In the genomic region with DNA sequence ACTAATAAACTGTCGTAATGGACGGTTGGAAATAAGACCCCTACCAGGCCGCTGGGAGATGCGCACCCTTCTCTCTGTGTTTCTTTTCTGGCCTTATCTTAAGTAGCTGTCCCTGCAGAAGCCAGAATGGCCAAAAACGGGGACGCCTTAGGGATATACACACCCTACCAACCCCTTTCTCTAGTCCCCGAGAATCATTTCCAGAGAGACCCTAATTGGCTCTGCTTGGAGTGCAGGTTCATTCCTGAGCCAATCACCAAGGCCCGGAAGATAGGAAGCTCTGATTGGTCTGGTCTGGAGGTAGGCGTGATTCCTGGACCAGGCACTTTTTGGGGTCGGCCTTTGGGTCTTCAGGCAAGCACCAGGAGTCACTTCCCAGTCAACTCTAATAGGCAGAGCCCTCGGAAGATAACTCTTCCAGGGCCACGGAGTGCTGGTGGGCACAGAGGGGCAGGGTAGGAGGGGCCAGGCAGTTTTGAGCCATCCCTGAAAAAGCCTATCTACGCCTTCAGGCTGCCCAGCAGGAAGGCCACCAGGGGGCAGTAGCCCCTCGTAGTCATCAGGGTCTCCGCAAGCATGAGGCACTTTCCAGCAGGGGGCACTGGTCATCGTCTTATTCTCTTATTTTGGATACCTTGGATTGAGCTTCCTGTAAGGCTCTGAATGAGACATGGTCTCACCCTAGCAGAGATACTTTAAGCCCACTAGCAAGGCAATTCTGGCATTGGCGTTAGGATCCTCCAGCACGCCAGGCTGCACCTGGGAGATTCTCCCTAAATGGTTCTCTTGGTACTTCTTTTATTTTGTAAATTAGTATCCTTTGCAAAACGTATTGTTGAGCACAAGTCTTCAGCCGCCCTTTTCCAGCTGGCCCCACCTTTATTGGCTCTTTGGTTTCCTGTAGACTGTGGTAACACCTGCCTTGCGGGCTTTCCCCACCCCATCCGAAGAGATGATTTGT, we compare ENCODE assay signal across 8 mouse cellular contexts. TPM values are rescaled to one million over a fixed set of nuclear protein-coding genes. Genes with fewer than 3 reads are reported as not detected.
DNase-seq lines count a peak whose midpoint lies in the region; ATAC-seq and TF ChIP-seq lines count a peak whose summit lies in the region.

No protein-coding gene starts in this region.

- 8% methylated on average over 22 of the region's 22 CpGs for WGBS in heart, embryonic 10.5 days
- 8% methylated on average over 22 of the region's 22 CpGs for WGBS in kidney, embryonic 14.5 days
- 6% methylated on average over 22 of the region's 22 CpGs for WGBS in limb, embryonic 14.5 days
- 7% methylated on average over 22 of the region's 22 CpGs for WGBS in midbrain, embryonic 16.5 days
- 7% methylated on average over 22 of the region's 22 CpGs for WGBS in spleen, adult 2 months

- no peaks in the 10 kb centered on the region for H3K9me3 ChIP-seq in heart, embryonic 10.5 days
- H3K9me3 ChIP-seq in kidney, embryonic 14.5 days (ENCODE audit: control insufficient read depth, low read length), result no peaks in the 10 kb centered on the region
- H3K9me3 ChIP-seq in limb, embryonic 14.5 days (ENCODE audit: control insufficient read depth, low read length), result no peaks in the 10 kb centered on the region
- no peaks in the 10 kb centered on the region for H3K9me3 ChIP-seq in midbrain, embryonic 16.5 days (replicated peaks; ENCODE audit: control insufficient read depth, low read length, poor library complexity, severe bottlenecking)

- peak; percentile 99 for TF ChIP-seq CTCF in embryonic fibroblast, embryonic 13.5 days (IDR thresholded peaks at IDR 0.05; ENCODE audit: borderline replicate concordance, insufficient read depth, low read length)
- peak; percentile 100 for TF ChIP-seq CTCF in spleen, adult 2 months (IDR thresholded peaks at IDR 0.05; ENCODE audit: extremely low read depth, insufficient read depth, insufficient read length, insufficient replicate concordance)

- peak; percentile 73 for TF ChIP-seq POLR2A in embryonic fibroblast, embryonic 13.5 days (IDR thresholded peaks at IDR 0.05; ENCODE audit: low read depth, low read length)
- TF ChIP-seq POLR2A in limb, embryonic 14.5 days (IDR thresholded peaks at IDR 0.05; ENCODE audit: borderline replicate concordance, extremely low read depth, insufficient read depth, insufficient read length), result peak; percentile 31; the same call in 1 of the 2 replicates
- TF ChIP-seq POLR2A in spleen, adult 2 months (IDR thresholded peaks at IDR 0.05; ENCODE audit: low read depth, low read length), result no peak

- H3K4me1 ChIP-seq in embryonic fibroblast, embryonic 13.5 days (ENCODE audit: control insufficient read depth, insufficient read depth, low read length), result no peaks in the 10 kb centered on the region
- H3K4me1 ChIP-seq in heart, embryonic 10.5 days, result peaks cover 5% of the 10 kb centered on the region; the same call in 1 of the 2 replicates
- 0 out of 2 replicates have a peak, but pooled peaks cover 3% of the 10 kb centered on the region for H3K4me1 ChIP-seq in kidney, embryonic 14.5 days (ENCODE audit: control insufficient read depth, insufficient read depth, low read length)
- 0 out of 2 replicates have a peak, but pooled peaks cover 2% of the 10 kb centered on the region for H3K4me1 ChIP-seq in limb, embryonic 14.5 days (ENCODE audit: control insufficient read depth, insufficient read depth, low read length)
- H3K4me1 ChIP-seq in midbrain, embryonic 16.5 days (ENCODE audit: control insufficient read depth, insufficient read depth, low read length), result peaks cover 3% of the 10 kb centered on the region; the same call in 1 of the 2 replicates
- peaks cover 8% of the 10 kb centered on the region; the same call in 1 of the 2 replicates for H3K4me1 ChIP-seq in spleen, adult 2 months (ENCODE audit: control insufficient read depth, insufficient read depth, insufficient read length)

- H3K27ac ChIP-seq in embryonic fibroblast, embryonic 13.5 days (ENCODE audit: insufficient read depth, low read length), result no peak overlapping the region
- H3K27ac ChIP-seq in heart, embryonic 10.5 days, result peak overlapping the region; percentile 85
- no peak overlapping the region for H3K27ac ChIP-seq in kidney, embryonic 14.5 days (ENCODE audit: low read depth, low read length)
- no peak overlapping the region; the same call in 1 of the 2 replicates for H3K27ac ChIP-seq in limb, embryonic 14.5 days (replicated peaks; ENCODE audit: low read depth, low read length)
- H3K27ac ChIP-seq in midbrain, embryonic 16.5 days (ENCODE audit: low read length), result peak overlapping the region; percentile 81
- no peak overlapping the region for H3K27ac ChIP-seq in spleen, adult 2 months (ENCODE audit: insufficient read depth, low read length)

- DNase-seq in B cell, adult 2 months, result peak; percentile 98
- DNase-seq in brain, adult 2 months (ENCODE audit: low read depth, low spot score), result peak; percentile 98
- peak; percentile 96 for DNase-seq in heart, embryonic 10.5 days (ENCODE audit: low spot score)
- peak; percentile 95 for DNase-seq in limb, embryonic 14.5 days (ENCODE audit: low spot score)
- DNase-seq in spleen, adult 2 months (ENCODE audit: low read depth in 1 of 2, low spot score in 2 of 2), result peak; percentile 86 to 89

- H3K27me3 ChIP-seq in heart, embryonic 10.5 days (ENCODE audit: insufficient read depth, poor library complexity, severe bottlenecking), result no peaks in the 10 kb centered on the region
- H3K27me3 ChIP-seq in kidney, embryonic 14.5 days (ENCODE audit: control insufficient read depth, insufficient read depth, low read length), result no peaks in the 10 kb centered on the region
- H3K27me3 ChIP-seq in limb, embryonic 14.5 days (ENCODE audit: control insufficient read depth, insufficient read depth, low read length), result no peaks in the 10 kb centered on the region
- no peaks in the 10 kb centered on the region for H3K27me3 ChIP-seq in midbrain, embryonic 16.5 days (ENCODE audit: control insufficient read depth, insufficient read depth, low read depth, low read length)
- no peaks in the 10 kb centered on the region for H3K27me3 ChIP-seq in spleen, adult 2 months (ENCODE audit: control insufficient read depth, insufficient read depth, low read length)

- H3K9ac ChIP-seq in kidney, embryonic 14.5 days (ENCODE audit: low read depth, low read length), result peak overlapping the region; percentile 50
- peak overlapping the region; percentile 41 for H3K9ac ChIP-seq in limb, embryonic 14.5 days (ENCODE audit: low read depth, low read length, severe bottlenecking)
- H3K9ac ChIP-seq in midbrain, embryonic 16.5 days (ENCODE audit: low read depth, low read length), result peak overlapping the region; percentile 58

- peak overlapping the region; percentile 50 for H3K4me3 ChIP-seq in embryonic fibroblast, embryonic 13.5 days (ENCODE audit: insufficient read depth, low read length)
- H3K4me3 ChIP-seq in heart, embryonic 10.5 days, result peak overlapping the region; percentile 56
- peak overlapping the region; percentile 34 for H3K4me3 ChIP-seq in kidney, embryonic 14.5 days (ENCODE audit: low read length)
- peak overlapping the region; percentile 43 for H3K4me3 ChIP-seq in limb, embryonic 14.5 days (replicated peaks; ENCODE audit: low read length)
- H3K4me3 ChIP-seq in midbrain, embryonic 16.5 days (ENCODE audit: low read depth, low read length), result peak overlapping the region; percentile 47
- peak overlapping the region; percentile 50 for H3K4me3 ChIP-seq in spleen, adult 2 months (ENCODE audit: extremely low read depth, insufficient read depth, insufficient read length)

- peak overlapping the region; percentile 48 for H3K4me2 ChIP-seq in kidney, embryonic 14.5 days (replicated peaks; ENCODE audit: low read depth, low read length)
- peak overlapping the region; percentile 51 for H3K4me2 ChIP-seq in limb, embryonic 14.5 days (replicated peaks; ENCODE audit: low read depth, low read length, severe bottlenecking)
- peak overlapping the region; percentile 61 for H3K4me2 ChIP-seq in midbrain, embryonic 16.5 days (ENCODE audit: low read length)

- no peaks in the 10 kb centered on the region for H3K36me3 ChIP-seq in heart, embryonic 10.5 days
- H3K36me3 ChIP-seq in kidney, embryonic 14.5 days (ENCODE audit: control insufficient read depth, insufficient read depth, low read length), result no peaks in the 10 kb centered on the region
- no peaks in the 10 kb centered on the region for H3K36me3 ChIP-seq in limb, embryonic 14.5 days (ENCODE audit: control insufficient read depth, insufficient read depth, low read length)
- H3K36me3 ChIP-seq in midbrain, embryonic 16.5 days (ENCODE audit: control insufficient read depth, insufficient read depth, low read length), result no peaks in the 10 kb centered on the region; the same call in 1 of the 2 replicates
- no peaks in the 10 kb centered on the region for H3K36me3 ChIP-seq in spleen, adult 2 months (ENCODE audit: control insufficient read depth, insufficient read depth, low read length)

- ATAC-seq in kidney, embryonic 14.5 days (ENCODE audit: low FRiP score, low TSS enrichment), result peak; percentile 95
- peak; percentile 95 for ATAC-seq in limb, embryonic 14.5 days (ENCODE audit: low FRiP score, low read depth)
- peak; percentile 97 for ATAC-seq in midbrain, embryonic 16.5 days

RNA-seq across cellular contexts. Expression of a gene that starts 9.1 kb away (rescaled TPM):
- 23.6 and 23.8 TPM in 2 replicates for polyA plus RNA-seq in embryonic fibroblast, embryonic 13.5 days (2011; ENCODE audit: insufficient read length, low read depth, missing spikeins)
- 6.5 and 7.3 TPM in 2 replicates for polyA plus RNA-seq in heart, embryonic 10.5 days (2016; fragmentation: Nextera tagmentation; extraction: Ambion mirVana)
- 4.3 and 10.5 TPM in 2 replicates for polyA plus RNA-seq in kidney, embryonic 14.5 days (2014; fragmentation: Nextera tagmentation; extraction: Ambion mirVana)
- 10.6 and 11.9 TPM in 2 replicates for polyA plus RNA-seq in limb, embryonic 14.5 days (2012; rRNA removed)
- 7.8 and 9.5 TPM in 2 replicates for polyA plus RNA-seq in limb, embryonic 14.5 days (2014; fragmentation: Nextera tagmentation; extraction: Ambion mirVana)
- polyA plus RNA-seq in midbrain, embryonic 16.5 days (2015; fragmentation: Nextera tagmentation; extraction: Ambion mirVana), result 6.2 and 8.0 TPM in 2 replicates
- 29.9 and 33.9 TPM in 2 replicates for polyA plus RNA-seq in spleen, adult 2 months (2012; rRNA removed)

RNA-seq across cellular contexts. Expression of a gene that starts 56.9 kb away (rescaled TPM):
- 29.9 and 31.6 TPM in 2 replicates for polyA plus RNA-seq in embryonic fibroblast, embryonic 13.5 days (2011; ENCODE audit: insufficient read length, low read depth, missing spikeins)
- polyA plus RNA-seq in heart, embryonic 10.5 days (2016; fragmentation: Nextera tagmentation; extraction: Ambion mirVana), result 46.4 and 59.4 TPM in 2 replicates
- 43.5 and 55.8 TPM in 2 replicates for polyA plus RNA-seq in kidney, embryonic 14.5 days (2014; fragmentation: Nextera tagmentation; extraction: Ambion mirVana)
- 45.2 and 50.2 TPM in 2 replicates for polyA plus RNA-seq in limb, embryonic 14.5 days (2012; rRNA removed)
- polyA plus RNA-seq in limb, embryonic 14.5 days (2014; fragmentation: Nextera tagmentation; extraction: Ambion mirVana), result 36.5 and 39.2 TPM in 2 replicates
- polyA plus RNA-seq in midbrain, embryonic 16.5 days (2015; fragmentation: Nextera tagmentation; extraction: Ambion mirVana), result 37.6 and 37.8 TPM in 2 replicates
- polyA plus RNA-seq in spleen, adult 2 months (2012; rRNA removed), result 27.4 and 32.9 TPM in 2 replicates

Comparison
In these comparisons a context has a peak if more than half of its experiments do, and no peak if none do; other contexts are left out.
1. H3K27ac ChIP-seq: peak in heart, embryonic 10.5 days (single experiment) and midbrain, embryonic 16.5 days (single experiment); none in embryonic fibroblast, embryonic 13.5 days (single experiment), kidney, embryonic 14.5 days (single experiment), limb, embryonic 14.5 days (single experiment) and spleen, adult 2 months (single experiment).
2. Peak in every context shown above with its lines, with median percentiles within 50 percentile points of each other: DNase-seq, H3K4me3 ChIP-seq, ATAC-seq, H3K4me2 ChIP-seq and H3K9ac ChIP-seq.